ENCODE assay signal across 9 mouse cellular contexts in genomic region chr13:49247232-49247739, GRCm38 (mm10). TPM values are rescaled to one million over a fixed set of nuclear protein-coding genes. Genes with fewer than 3 reads are reported as not detected.
A peak's percentile ranks its signal among the peaks of the same experiment; 100 is the strongest.
DNase-seq lines count a peak whose midpoint lies in the region; ATAC-seq and TF ChIP-seq lines count a peak whose summit lies in the region.
"Had no signal": no experiment of that assay in that cellular context is flagged by ENCODE, and none has a peak within 500 bp of the region (broad histone marks: within the 10 kb centered on the region; RNA-seq: fewer than 3 reads in every experiment).

No protein-coding gene starts in this region.

- H3K4me2 ChIP-seq in heart, embryonic 13.5 days, result peak overlapping the region; percentile 85
- peak overlapping the region; percentile 92 for H3K4me2 ChIP-seq in intestine, embryonic 15.5 days (replicated peaks)
- peak overlapping the region; percentile 59 for H3K4me2 ChIP-seq in midbrain, embryonic 12.5 days (replicated peaks)

- peak overlapping the region; percentile 66 for H3K9ac ChIP-seq in heart, embryonic 13.5 days
- H3K9ac ChIP-seq in intestine, embryonic 15.5 days, result peak overlapping the region; percentile 45; the same call in 1 of the 2 replicates
- H3K9ac ChIP-seq in midbrain, embryonic 12.5 days (replicated peaks), result no peak overlapping the region

- peaks cover 36% of the 10 kb centered on the region for H3K27me3 ChIP-seq in heart, embryonic 13.5 days (replicated peaks)
- peaks cover 22% of the 10 kb centered on the region for H3K27me3 ChIP-seq in intestine, embryonic 15.5 days (replicated peaks)
- peaks cover 50% of the 10 kb centered on the region for H3K27me3 ChIP-seq in midbrain, embryonic 12.5 days

- no peak for TF ChIP-seq CTCF in bone marrow, adult 2 months (IDR thresholded peaks at IDR 0.05; ENCODE audit: control insufficient read depth, insufficient read depth, low read length)

- WGBS in heart, embryonic 13.5 days, result 28% methylated on average over 12 of the region's 12 CpGs
- 4% methylated on average over 12 of the region's 12 CpGs for WGBS in bone marrow, adult 2 months
- 39% methylated on average over 12 of the region's 12 CpGs for WGBS in intestine, embryonic 15.5 days
- 36% methylated on average over 12 of the region's 12 CpGs for WGBS in midbrain, embryonic 12.5 days

- H3K27ac ChIP-seq in heart, embryonic 13.5 days (replicated peaks), result no peak overlapping the region
- H3K27ac ChIP-seq in bone marrow, adult 2 months (ENCODE audit: control insufficient read depth, insufficient read depth, low read depth, low read length, poor library complexity), result peak overlapping the region; percentile 43; the same call in 1 of the 2 replicates
- no peak overlapping the region for H3K27ac ChIP-seq in intestine, embryonic 15.5 days
- H3K27ac ChIP-seq in midbrain, embryonic 12.5 days (replicated peaks), result no peak overlapping the region

- H3K4me3 ChIP-seq in heart, embryonic 13.5 days, result peak overlapping the region; percentile 55
- peak overlapping the region; percentile 85 for H3K4me3 ChIP-seq in bone marrow, adult 2 months (replicated peaks; ENCODE audit: control insufficient read depth, low read depth, low read length)
- H3K4me3 ChIP-seq in intestine, embryonic 15.5 days (replicated peaks), result peak overlapping the region; percentile 44
- H3K4me3 ChIP-seq in midbrain, embryonic 12.5 days, result peak overlapping the region; percentile 38

- no peaks in the 10 kb centered on the region for H3K9me3 ChIP-seq in heart, embryonic 13.5 days
- no peaks in the 10 kb centered on the region for H3K9me3 ChIP-seq in intestine, embryonic 15.5 days
- no peaks in the 10 kb centered on the region for H3K9me3 ChIP-seq in midbrain, embryonic 12.5 days

- H3K4me1 ChIP-seq in heart, embryonic 13.5 days, result peaks cover 34% of the 10 kb centered on the region
- H3K4me1 ChIP-seq in bone marrow, adult 2 months (ENCODE audit: control insufficient read depth, insufficient read depth, low read length), result peaks cover 10% of the 10 kb centered on the region
- peaks cover 13% of the 10 kb centered on the region for H3K4me1 ChIP-seq in intestine, embryonic 15.5 days (replicated peaks)
- H3K4me1 ChIP-seq in midbrain, embryonic 12.5 days, result peaks cover 10% of the 10 kb centered on the region

- no peak for DNase-seq in heart, adult 8-10 months (ENCODE audit: low spot score)
- no peak for DNase-seq in natural killer cell, adult 2 months (ENCODE audit: low spot score in 2 of 2)

- H3K36me3 ChIP-seq in heart, embryonic 13.5 days, result no peaks in the 10 kb centered on the region
- H3K36me3 ChIP-seq in intestine, embryonic 15.5 days, result no peaks in the 10 kb centered on the region
- no peaks in the 10 kb centered on the region for H3K36me3 ChIP-seq in midbrain, embryonic 12.5 days
- H3K36me3 ChIP-seq: G1E had no signal

- no peak for TF ChIP-seq POLR2A in bone marrow, adult 2 months (IDR thresholded peaks at IDR 0.05; ENCODE audit: borderline replicate concordance, control insufficient read depth, low read depth, low read length)

- ATAC-seq in heart, embryonic 13.5 days (ENCODE audit: extremely low read depth, insufficient number of reproducible peaks, low FRiP score, low TSS enrichment), result no peak
- ATAC-seq in intestine, embryonic 15.5 days, result no peak
- no peak for ATAC-seq in midbrain, embryonic 12.5 days (ENCODE audit: low FRiP score, low read depth)
- ATAC-seq in granulocyte monocyte progenitor cell, adult 5-6 weeks (replicated peaks; ENCODE audit: poor library complexity, severe bottlenecking), result no peak
- no peak for ATAC-seq in megakaryocyte-erythroid progenitor cell, adult 5-6 weeks (replicated peaks; ENCODE audit: low FRiP score, low TSS enrichment, poor library complexity, severe bottlenecking)

RNA-seq across cellular contexts. Expression of gene Susd3, which starts 1.2 kb away (rescaled TPM):
- 1.2 and 1.9 TPM in 2 replicates for polyA plus RNA-seq in heart, embryonic 13.5 days (2015; fragmentation: Nextera tagmentation; extraction: Ambion mirVana)
- total RNA-seq in heart, adult 8-10 months (2022), result under 1 TPM; 0.31 to 0.78 (median 0.64) TPM
- 3.0 and 10.2 TPM in 2 replicates for polyA plus RNA-seq in bone marrow, adult 2 months (2011; ENCODE audit: insufficient read depth, insufficient read length, low replicate concordance, missing spikeins)
- polyA plus RNA-seq in intestine, embryonic 15.5 days (2015; fragmentation: Nextera tagmentation; extraction: Ambion mirVana), result 0.94 and 1.4 TPM in 2 replicates
- 0.70 and 0.86 TPM in 2 replicates for polyA plus RNA-seq in midbrain, embryonic 12.5 days (2016; fragmentation: Nextera tagmentation; extraction: Ambion mirVana)
- 6.8 and 9.0 TPM in 2 replicates for total RNA-seq in granulocyte monocyte progenitor cell, adult 5-6 weeks (2014; fragmentation: Nextera tagmentation)
- 3.0 and 5.7 TPM in 2 replicates for total RNA-seq in granulocyte monocyte progenitor cell, adult 5-6 weeks (2017)
- total RNA-seq in megakaryocyte-erythroid progenitor cell, adult 5-6 weeks (2014; fragmentation: Nextera tagmentation), result 0.70 and 3.1 TPM in 2 replicates
- 1.6 TPM in 1 of 2 replicates, not detected in the other for total RNA-seq in megakaryocyte-erythroid progenitor cell, adult 5-6 weeks (2017)

RNA-seq across cellular contexts. Expression of gene Card19, which starts 31.4 kb away (rescaled TPM):
- polyA plus RNA-seq in heart, embryonic 13.5 days (2015; fragmentation: Nextera tagmentation; extraction: Ambion mirVana), result 89.0 and 91.2 TPM in 2 replicates
- 100 to 1,000 TPM; 132 to 152 (median 141) TPM for total RNA-seq in heart, adult 8-10 months (2022)
- 27.5 and 41.1 TPM in 2 replicates for polyA plus RNA-seq in bone marrow, adult 2 months (2011; ENCODE audit: insufficient read depth, insufficient read length, low replicate concordance, missing spikeins)
- polyA plus RNA-seq in intestine, embryonic 15.5 days (2015; fragmentation: Nextera tagmentation; extraction: Ambion mirVana), result 52.6 and 54.8 TPM in 2 replicates
- polyA plus RNA-seq in midbrain, embryonic 12.5 days (2016; fragmentation: Nextera tagmentation; extraction: Ambion mirVana), result 16.9 and 18.2 TPM in 2 replicates
- 24.3 and 26.4 TPM in 2 replicates for total RNA-seq in granulocyte monocyte progenitor cell, adult 5-6 weeks (2014; fragmentation: Nextera tagmentation)
- total RNA-seq in granulocyte monocyte progenitor cell, adult 5-6 weeks (2017), result 22.3 and 22.4 TPM in 2 replicates
- total RNA-seq in megakaryocyte-erythroid progenitor cell, adult 5-6 weeks (2014; fragmentation: Nextera tagmentation), result 6.7 and 25.3 TPM in 2 replicates
- 11.8 and 16.6 TPM in 2 replicates for total RNA-seq in megakaryocyte-erythroid progenitor cell, adult 5-6 weeks (2017)
